Mouse (Mus musculus) adrenal gland, adult 8-10 months (tissue): Measurements from ENCODE around the gene Npl. TPM values are rescaled to one million over a fixed set of nuclear protein-coding genes. Genes with fewer than 3 reads are reported as not detected.
"Not testable (repeated sequence)": the region's sequence is repeated elsewhere in the genome, so short reads cannot be mapped to it uniquely, and the experiment has no call there.

Experiments
- DNase-seq: peaks from one replicate; pipeline ENCODE4 v3.0.0; 2022
- total RNA-seq, 4 experiments: library from RNA; stranded (reverse); gene quantifications; 2 replicates each; pipeline ENCODE4 v1.2.4; 2022

Gene Npl
- total RNA-seq, 4 experiments from 2014 or later = 3.0 to 6.7 (median 4.7) TPM

- peak; percentile 95 for DNase-seq
Measured at GRCm38 (mm10) chr1:153487500-153487879, 62.4 kb downstream of the Npl start, which contains the start of gene Dhx9. Gene Dhx9 (minus strand): TSS chr1:153487660.

- peak; percentile 59 for DNase-seq
Measured at GRCm38 (mm10) chr1:153486767-153487499, 62.9 kb downstream of the Npl start.

GRCm38 (mm10) chr1:153486120-153486519 is 63.7 kb downstream of the Npl start:
- not testable (repeated sequence) for DNase-seq

- DNase-seq = no peak
Measured at GRCm38 (mm10) chr1:153485201-153485796, 64.5 kb downstream of the Npl start.

- no peak for DNase-seq
Measured at GRCm38 (mm10) chr1:153481025-153481412, 68.8 kb downstream of the Npl start.

GRCm38 (mm10) chr1:153480386-153481024 is 69.3 kb downstream of the Npl start:
- no peak for DNase-seq

- no peak for DNase-seq
Measured at GRCm38 (mm10) chr1:153479296-153479695, 70.5 kb downstream of the Npl start.

- DNase-seq = peak; percentile 44
Measured at GRCm38 (mm10) chr1:153461796-153462195, 88.0 kb downstream of the Npl start.

- DNase-seq = no peak
Measured at GRCm38 (mm10) chr1:153456137-153456536, 93.7 kb downstream of the Npl start.

GRCm38 (mm10) chr1:153453146-153453642 is 96.7 kb downstream of the Npl start:
- DNase-seq = no peak

Other genes with a start within 250 kb of the Npl start
- 10 to 100 TPM; 49.8 to 71.5 (median 61.8) TPM for gene Lamc1, start 217.3 kb downstream of the Npl start, total RNA-seq
- gene Shcbp1l, start 124.9 kb downstream of the Npl start, total RNA-seq = under 1 TPM in 3 of 4 experiments, not detected in 1; 0.10 to 0.55 (median 0.16) TPM
- gene Dhx9, start 62.4 kb downstream of the Npl start, total RNA-seq = 100 to 1,000 TPM in 2 of 4 experiments, 10 to 100 TPM in 2; 95.2 to 124 (median 108) TPM
- gene Rgs8, start 103.0 kb upstream of the Npl start, total RNA-seq = under 1 TPM; 0.03 to 0.25 (median 0.15) TPM
- 10 to 100 TPM in 1 of 4 experiments, 1 to 10 TPM in 3; 2.5 to 18.0 (median 4.7) TPM for gene Rgs16, start 190.3 kb upstream of the Npl start, total RNA-seq
- gene Rnasel, start 199.4 kb upstream of the Npl start, total RNA-seq = 10 to 100 TPM in 3 of 4 experiments, 1 to 10 TPM in 1; 9.7 to 25.3 (median 16.9) TPM